8 mouse cellular contexts compared by ENCODE assay signal in the genomic region with DNA sequence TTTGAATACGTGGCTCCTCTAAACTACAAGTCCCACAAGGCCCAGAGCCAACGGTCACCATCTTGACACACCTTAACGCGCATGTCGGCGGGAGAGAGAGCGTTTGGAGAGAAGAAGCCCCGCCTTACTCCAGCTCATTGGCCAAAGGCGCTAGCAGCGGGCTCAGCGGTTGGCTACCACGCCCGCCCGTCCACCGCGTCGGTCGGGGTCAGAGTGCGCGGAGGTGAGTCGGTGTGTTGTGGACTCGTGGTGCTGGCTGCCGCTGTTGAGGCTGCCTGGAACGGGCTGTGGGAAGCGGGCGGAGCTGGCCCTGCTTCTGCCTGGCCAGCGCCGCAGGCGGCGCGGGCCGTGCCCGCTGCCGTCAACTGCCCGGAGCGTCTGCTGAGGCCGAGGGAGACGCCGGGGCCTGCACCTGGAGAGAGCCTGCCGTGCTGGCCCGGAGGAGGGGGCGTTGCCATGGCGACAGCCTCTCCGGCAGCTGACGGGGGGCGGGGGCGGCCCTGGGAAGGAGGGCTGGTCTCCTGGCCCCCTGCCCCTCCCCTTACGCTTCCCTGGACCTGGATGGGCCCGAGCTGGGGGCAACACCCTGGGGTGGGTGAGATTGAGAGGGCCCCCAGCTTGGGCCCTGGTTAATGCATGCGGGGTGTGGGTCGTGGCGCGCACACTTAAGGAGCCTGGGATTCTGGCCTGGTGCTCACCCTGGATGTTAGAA. TPM values are rescaled to one million over a fixed set of nuclear protein-coding genes. Genes with fewer than 3 reads are reported as not detected.
DNase-seq lines count a peak whose midpoint lies in the region; ATAC-seq lines count a peak whose summit lies in the region.

Gene Eri3, plus strand, starts transcription at position 226 of the 712 bp plus-strand sequence.

- H3K4me2 ChIP-seq in intestine, embryonic 14.5 days (ENCODE audit: low read length) = peak within 1 kb of the TSS; percentile 71

- peak within 1 kb of the TSS; percentile 48 for H3K27ac ChIP-seq in intestine, embryonic 14.5 days (ENCODE audit: low read depth)

- H3K4me3 ChIP-seq in intestine, embryonic 14.5 days (ENCODE audit: low read depth, low read length) = peak within 1 kb of the TSS; percentile 96

- WGBS in intestine, embryonic 14.5 days = under 1% methylated on average over 53 of the region's 53 CpGs

- H3K36me3 ChIP-seq in intestine, embryonic 14.5 days (ENCODE audit: control insufficient read depth, insufficient read depth, low read length) = no peaks in the 10 kb centered on the region

- no peaks in the 10 kb centered on the region for H3K9me3 ChIP-seq in intestine, embryonic 14.5 days (ENCODE audit: control insufficient read depth, low read length)

- ATAC-seq in intestine, embryonic 14.5 days (replicated peaks; ENCODE audit: low FRiP score, low TSS enrichment, low read depth) = peak; percentile 99

- peaks cover 11% of the 10 kb centered on the region for H3K4me1 ChIP-seq in intestine, embryonic 14.5 days (replicated peaks; ENCODE audit: control insufficient read depth, insufficient read depth, low read length)

- intact Hi-C loops in left cerebral cortex, postnatal 14 days (cut with DNase I) = no loop called here

- H3K27me3 ChIP-seq in intestine, embryonic 14.5 days (replicated peaks; ENCODE audit: control insufficient read depth, insufficient read depth, low read length) = no peaks in the 10 kb centered on the region

- H3K9ac ChIP-seq in intestine, embryonic 14.5 days (ENCODE audit: low read length) = peak within 1 kb of the TSS; percentile 81

- DNase-seq in adrenal gland, adult 18-20 months (ENCODE audit: low spot score in 2 of 2) = peak; percentile 95 to 96
- DNase-seq in embryo, embryonic 11 days = peak; percentile 99
- DNase-seq in gastrocnemius, postnatal 25 days = peak; percentile 99
- peak; percentile 97 for DNase-seq in intestine, embryonic 14.5 days (ENCODE audit: low spot score)
- DNase-seq in left cerebral cortex, postnatal 14 days (ENCODE audit: low spot score in 2 of 2) = peak; percentile 99
- DNase-seq in mesoderm, embryonic 11.5 days (ENCODE audit: low read depth, low spot score) = peak; percentile 97
- DNase-seq in right cerebral cortex, postnatal 36 days (ENCODE audit: low spot score in 2 of 2) = peak; percentile 98
- peak; percentile 99 for DNase-seq in yolk sac, embryonic 10.5 days (ENCODE audit: low spot score)

RNA-seq across cellular contexts. Expression of gene Eri3, which starts in this region (rescaled TPM):
- 10 to 100 TPM; 57.5 to 61.4 TPM for total RNA-seq in adrenal gland, adult 18-20 months (2021)
- 10 to 100 TPM; 84.5 to 88.9 TPM for total RNA-seq in gastrocnemius, postnatal 25 days (2021)
- 131 and 141 TPM in 2 replicates for polyA plus RNA-seq in intestine, embryonic 14.5 days (2014; fragmentation: Nextera tagmentation; extraction: Ambion mirVana)
- total RNA-seq in left cerebral cortex, postnatal 14 days (2021) = 100 to 1,000 TPM; 229 to 246 TPM

Comparison
In these comparisons a context has a peak if more than half of its experiments do, and no peak if none do; other contexts are left out.
1. Peak in every context shown above with its lines: DNase-seq, ATAC-seq, H3K4me3 ChIP-seq and H3K27ac ChIP-seq.